Mouse (Mus musculus) hematopoietic stem cell, adult 5-6 weeks (primary cell): ENCODE measurements at regions not wholly inside any gene's neighbourhood (a gene's known extent, or its start where the extent isn't known, plus 50 kb on each side); places are given as distances from the start of the nearest gene placed in this dataset.
A peak's percentile ranks its signal among the peaks of the same experiment; 100 is the strongest.
"Not testable (repeated sequence)": the region's sequence is repeated elsewhere in the genome, so short reads cannot be mapped to it uniquely, and the experiment has no call there.

Experiments
- ATAC-seq, 2 experiments: fragments of 125-278 bp in 1 of 2; replicated peaks in 1 of 2; 2 replicates each; pipeline ENCODE4 v1.8.0; 2016 to 2017; ENCODE audit warnings: inconsistent platforms in 2 of 2, mild to moderate bottlenecking in 2 of 2, moderate number of reproducible peaks in 2 of 2, low read depth in 1 of 2, moderate TSS enrichment in 1 of 2; ENCODE audit not compliant: low FRiP score in 2 of 2, poor library complexity in 2 of 2, severe bottlenecking in 2 of 2, insufficient read depth in 1 of 2, low TSS enrichment in 1 of 2

DNA sequence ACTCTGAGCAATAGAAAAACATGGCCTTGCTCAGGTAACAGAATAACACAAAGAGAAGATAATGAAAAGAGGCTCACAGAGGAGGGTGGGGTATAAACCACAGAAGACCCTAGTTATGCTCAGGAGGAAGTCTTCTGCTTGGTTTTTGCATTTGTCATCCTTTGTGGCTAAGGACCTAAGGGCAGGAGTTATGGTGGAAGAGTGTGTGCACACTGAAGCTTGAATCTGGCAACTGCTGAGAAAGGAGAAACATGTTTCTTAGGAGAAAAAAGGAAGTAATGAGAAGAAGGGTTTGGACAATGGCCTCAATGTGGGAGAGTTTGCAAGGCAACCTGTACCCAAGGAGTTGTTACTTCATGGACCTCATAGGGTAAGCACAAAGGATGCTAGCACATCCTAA, 106.8 kb upstream of the Nyap2 start:
- ATAC-seq = no peak

DNA sequence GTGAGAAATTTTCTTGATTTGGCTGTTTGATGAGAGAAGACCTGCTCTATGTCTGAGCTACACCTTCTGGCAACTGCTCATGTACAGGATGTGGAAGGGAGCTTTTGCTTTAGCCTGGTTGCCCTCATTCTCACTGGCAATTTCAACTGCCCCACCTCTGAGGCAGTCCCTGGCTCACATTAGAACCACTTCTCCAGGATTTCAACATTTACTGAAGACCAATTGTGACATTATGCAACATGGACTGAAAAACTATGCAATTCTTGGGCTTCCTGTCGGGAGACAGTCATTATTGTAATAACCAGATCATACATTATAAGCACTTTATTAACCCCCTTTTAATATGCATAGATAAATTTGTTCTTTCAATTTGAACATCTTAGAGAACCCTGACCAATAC, 107.6 kb upstream of the Nyap2 start:
- ATAC-seq = no peak

DNA sequence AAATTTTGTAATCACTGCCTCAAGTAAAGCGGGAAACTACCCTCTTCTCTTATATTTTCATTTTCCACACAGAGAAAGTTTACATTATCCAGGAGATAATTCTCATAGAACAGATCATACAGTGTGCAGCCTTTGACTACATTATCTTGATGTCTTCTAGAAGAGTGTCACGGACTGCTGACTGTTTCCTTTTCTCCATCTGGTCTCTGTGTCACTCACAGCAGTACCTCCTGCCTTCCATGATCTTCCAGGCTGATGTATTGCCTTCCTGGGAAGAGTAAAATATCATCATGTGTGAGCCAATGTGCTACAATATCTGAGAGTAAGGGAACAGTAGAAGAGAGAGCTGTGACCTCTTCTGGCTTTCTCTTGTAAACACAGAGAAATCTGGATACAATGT, 111.0 kb upstream of the Nyap2 start:
- ATAC-seq = no peak

DNA sequence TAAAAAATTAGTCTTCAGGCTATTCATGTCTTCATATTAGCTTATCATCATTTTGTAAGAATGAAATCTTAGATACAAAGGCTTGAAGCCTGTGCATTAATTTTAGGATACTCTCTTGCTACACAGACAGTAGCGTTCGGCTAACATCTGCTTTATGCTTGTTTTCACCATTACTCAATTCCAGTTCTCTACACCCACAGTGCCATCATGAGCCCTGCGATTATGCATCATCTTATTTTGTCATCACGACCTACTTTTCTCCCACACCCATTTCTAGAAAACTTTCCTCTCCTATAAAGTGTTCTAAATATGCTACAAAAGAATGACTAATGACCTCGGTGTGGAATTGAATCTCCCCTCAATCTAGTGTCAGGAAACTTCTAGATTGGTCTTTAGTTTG, 112.4 kb upstream of the Nyap2 start:
- no peak for ATAC-seq

DNA sequence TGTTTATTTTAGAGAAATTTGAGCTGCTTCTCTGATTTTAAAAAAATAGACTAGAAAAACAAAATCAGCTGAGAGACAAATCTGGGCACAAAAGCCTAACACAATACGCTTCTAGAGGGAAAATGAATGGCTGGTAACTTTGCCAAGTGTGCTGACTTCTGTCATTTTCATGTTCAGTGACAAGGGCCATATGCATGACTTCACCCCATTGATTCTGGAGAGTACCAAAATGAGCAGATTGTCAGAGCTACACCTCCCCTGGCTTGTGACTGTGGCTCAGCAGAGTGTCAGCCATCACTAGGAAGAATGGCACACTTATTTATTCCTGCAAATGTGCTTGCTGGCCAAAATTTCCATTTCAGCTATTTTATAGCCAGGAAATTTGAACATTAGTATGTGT, 112.9 kb upstream of the Nyap2 start:
- ATAC-seq = no peak

DNA sequence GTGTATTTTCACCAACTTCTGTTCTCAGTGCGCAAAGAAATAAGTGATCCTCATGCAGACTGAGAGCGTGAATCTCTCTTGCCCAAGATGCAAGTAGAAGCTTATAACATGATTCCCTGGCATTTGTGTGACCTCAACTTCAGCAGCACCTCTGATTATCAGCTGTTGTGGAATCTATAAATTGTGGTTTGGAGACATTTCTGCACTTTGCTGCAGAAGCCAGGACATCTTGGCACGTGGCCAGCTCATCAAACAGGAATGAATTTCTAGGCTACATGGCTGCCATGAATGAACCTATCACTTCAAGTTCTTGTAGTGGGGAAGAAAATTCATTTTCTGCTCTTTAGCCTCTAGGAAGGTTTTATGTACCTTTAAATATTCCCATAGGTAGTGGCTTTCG, 126.3 kb upstream of the Nyap2 start:
- ATAC-seq = no peak

- ATAC-seq = not testable (repeated sequence)
Observed at GRCm38 (mm10) chr1:80946049-80946448, 130.7 kb upstream of the Nyap2 start.

DNA sequence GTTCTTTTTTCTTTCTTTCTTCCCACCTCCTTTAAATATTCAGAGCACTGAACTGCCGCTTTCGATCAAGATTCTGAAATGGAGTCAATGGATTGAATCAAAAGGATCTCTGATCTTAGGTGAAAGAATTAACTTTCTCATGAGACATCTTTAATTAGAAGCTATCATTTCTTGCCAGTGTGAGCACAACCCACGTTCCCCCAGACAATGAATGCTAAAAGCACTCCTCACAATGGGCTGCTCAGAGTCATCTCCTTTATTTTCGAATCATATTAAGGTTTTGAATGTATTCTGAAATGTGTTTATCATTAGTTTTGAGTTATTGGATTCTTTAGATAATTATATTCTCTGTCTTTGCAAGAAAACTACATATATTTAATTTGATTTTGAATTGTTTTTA, 137.4 kb upstream of the Nyap2 start:
- ATAC-seq = no peak

DNA sequence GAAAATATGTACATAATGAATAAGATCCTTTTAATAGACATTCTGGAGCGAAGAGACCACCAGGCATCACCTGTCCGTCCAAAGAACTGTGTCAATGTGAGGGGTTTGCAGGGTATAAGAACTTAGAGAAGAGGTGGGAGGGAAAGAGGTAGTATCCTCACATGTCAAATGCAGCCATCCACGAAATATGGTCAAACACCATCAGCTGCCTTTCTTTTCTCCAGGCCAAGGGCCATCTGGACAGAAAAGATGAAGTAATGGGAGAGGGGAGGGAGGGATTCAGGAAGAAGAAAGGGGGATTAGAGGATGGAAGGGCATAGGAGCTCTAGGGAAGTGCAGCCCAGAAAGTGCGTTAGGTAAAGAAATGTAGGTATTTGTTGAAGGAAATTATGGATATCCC, 141.0 kb upstream of the Dock10 start:
- no peak for ATAC-seq

DNA sequence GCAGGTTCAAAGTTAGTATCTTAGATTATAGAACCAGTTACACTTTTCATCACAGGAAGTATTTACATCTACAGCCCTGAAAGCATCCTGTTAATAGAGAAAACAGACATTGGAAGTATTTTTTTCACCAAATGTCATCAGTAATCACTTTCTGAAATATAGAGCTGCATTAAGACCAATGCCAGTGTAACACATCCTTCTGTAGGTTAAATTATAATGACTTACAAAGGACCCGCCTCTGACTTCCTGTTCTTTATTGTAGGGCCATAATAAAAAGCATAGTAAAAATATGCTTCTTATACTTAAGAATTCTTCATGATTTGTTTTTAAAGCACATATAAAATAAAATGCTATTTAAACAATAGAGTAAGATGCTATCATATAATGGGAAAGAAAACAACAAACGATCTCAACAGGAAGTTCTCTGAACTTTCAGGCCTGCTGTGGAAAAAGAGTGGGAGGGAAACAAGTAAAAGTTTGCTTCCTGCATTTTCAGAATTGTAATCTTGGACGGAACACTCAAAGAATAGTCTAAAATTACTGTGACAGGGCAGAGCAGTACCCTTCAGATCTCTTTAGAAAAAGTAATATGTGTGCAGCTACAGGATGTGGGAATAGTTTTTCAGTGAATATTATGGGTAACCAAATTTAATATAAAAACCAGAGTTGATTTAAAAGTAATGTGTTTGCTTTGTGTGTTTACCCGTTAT, 116.0 kb upstream of the Dock10 start:
- no peak for ATAC-seq

DNA sequence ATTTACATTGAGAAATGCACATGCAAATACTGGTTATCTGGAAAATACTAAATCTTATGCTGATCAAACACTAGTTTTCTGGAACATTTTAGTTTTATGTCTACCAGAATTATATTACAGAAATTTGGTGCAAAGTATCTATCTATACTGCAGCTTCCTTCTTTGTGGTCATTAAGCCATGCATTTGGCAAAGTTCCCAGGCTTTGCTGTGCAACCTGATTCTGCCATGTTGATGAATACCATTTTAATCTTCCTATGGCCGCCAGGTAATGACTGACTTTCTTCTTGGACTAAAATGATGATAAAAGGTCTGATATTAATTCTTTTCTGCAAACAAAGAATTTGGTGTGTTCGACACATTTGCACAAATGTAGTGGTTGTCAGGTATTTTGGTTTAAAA, 115.3 kb upstream of the Dock10 start:
- ATAC-seq = no peak

GRCm38 (mm10) chr1:80868805-80869204, 110.5 kb upstream of the Dock10 start:
- no peak for ATAC-seq

GRCm38 (mm10) chr1:80856981-80857380, 98.7 kb upstream of the Dock10 start:
- ATAC-seq = no peak

DNA sequence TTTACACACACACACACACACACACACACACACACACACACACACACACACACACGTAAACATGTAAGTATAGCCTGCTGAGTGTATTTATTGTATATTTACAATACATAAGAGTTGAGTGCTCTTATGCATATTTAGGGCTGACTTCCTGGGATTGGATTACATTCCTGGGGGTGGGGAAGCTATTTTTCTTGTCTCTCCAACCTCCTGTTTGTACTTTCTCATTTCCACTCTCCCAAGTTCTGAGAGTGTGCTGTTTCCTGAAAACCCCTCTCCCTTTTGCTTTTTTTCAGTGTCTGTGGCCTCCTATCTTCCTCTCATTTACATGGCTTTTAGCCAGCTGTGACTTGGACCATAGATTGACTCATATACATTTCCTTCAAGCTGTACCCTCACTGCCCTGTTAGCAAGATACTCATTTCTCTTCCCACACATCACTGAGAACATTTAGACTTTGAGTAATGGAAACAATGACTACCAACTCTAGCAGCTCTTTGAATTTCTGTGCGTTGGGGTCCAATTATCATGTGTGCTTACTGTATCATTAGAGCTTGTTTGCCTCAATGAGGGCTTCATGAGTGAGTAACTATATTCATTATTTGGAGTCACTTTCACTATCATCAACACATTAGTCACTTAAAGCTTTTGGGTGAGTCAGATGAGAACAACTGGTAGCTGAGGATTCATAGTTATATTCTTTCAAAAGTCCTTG, 96.8 kb upstream of the Dock10 start:
- no peak for ATAC-seq

DNA sequence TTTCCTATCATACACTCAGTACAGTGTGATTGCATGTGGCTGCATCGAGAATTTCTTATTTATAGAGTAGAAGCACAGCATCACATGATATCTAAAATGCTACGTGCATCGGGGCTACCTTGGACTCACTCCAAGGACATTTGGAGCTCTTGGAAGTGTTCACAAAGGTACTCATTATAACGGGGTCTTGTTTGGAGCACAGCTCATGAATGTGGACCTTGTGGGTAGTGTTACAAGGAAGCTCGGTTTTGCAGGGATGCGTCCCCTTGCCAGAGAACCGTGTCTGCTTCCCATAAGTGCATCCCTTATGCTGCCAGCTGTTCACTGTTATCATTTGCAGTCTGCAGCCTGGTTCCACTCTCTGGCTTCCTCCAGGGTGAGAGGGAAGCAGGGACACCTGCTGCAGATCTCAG, 96.0 kb upstream of the Dock10 start:
- ATAC-seq = no peak

- ATAC-seq = no peak
Observed at GRCm38 (mm10) chr1:80852761-80853160, 94.4 kb upstream of the Dock10 start.

- ATAC-seq = no peak
Observed at GRCm38 (mm10) chr1:80830196-80830794, 72.0 kb upstream of the Dock10 start.

DNA sequence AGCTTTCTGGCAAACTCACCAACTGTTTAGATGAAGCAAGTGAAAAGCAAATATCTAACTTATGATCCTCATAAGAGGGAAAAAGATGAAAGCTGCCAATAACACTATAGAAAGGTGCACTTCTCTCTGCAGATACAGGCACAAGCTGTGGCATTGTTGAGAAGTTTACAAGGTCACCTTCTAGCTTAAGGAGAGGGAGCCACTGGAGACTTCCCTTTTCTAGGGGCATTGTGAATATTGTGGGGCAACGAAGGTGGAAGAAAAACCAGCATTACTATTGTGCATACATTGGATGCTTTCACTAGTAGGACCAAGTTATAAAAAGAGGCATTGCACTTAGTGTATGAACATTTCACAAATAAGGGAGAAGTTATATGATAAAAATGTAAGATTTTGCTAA, 68.1 kb upstream of the Dock10 start:
- ATAC-seq = 0 out of 4 replicates have a peak, but pooled peaks have one; percentile 27 to 39

DNA sequence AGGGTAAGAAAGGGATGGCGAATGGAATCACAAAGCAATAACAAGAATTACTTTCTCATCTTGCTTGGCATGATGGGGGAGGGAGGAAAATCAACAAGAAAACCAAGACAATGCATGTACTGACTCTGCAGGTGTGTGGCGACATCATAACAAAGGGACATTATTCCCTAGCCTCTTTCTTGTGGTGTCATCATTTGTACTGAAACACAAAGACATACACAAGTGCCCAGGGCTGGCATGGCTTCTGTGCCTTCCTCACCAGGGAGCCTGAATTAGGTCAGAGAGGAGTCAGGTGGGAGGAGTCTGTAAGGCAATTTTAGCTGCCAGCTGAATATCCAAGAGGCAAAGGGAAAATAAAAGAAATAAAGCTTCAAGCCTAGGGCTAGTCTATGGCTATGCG, 65.6 kb upstream of the Dock10 start:
- no peak for ATAC-seq
